8 mouse cellular contexts compared by ENCODE assay signal in genomic region chr5:110230780-110231461, GRCm38 (mm10). TPM values are rescaled to one million over a fixed set of nuclear protein-coding genes. Genes with fewer than 3 reads are reported as not detected.
DNase-seq lines count a peak whose midpoint lies in the region; ATAC-seq lines count a peak whose summit lies in the region.

Ankle2 (plus strand) TSS chr5:110231004.

- no peaks in the 10 kb centered on the region for H3K27me3 ChIP-seq in megakaryocyte, embryonic 14.5 days (replicated peaks)

- peak within 1 kb of the TSS; percentile 99 for H3K4me3 ChIP-seq in megakaryocyte, embryonic 14.5 days (replicated peaks)

- peaks cover 27% of the 10 kb centered on the region for H3K4me1 ChIP-seq in megakaryocyte, embryonic 14.5 days

- H3K36me3 ChIP-seq in megakaryocyte, embryonic 14.5 days (replicated peaks; ENCODE audit: low read length): peaks cover 38% of the 10 kb centered on the region

- DNase-seq in ZHBTc4 (ENCODE audit: low read depth, low spot score): peak; percentile 98
- peak; percentile 87 to 89 for DNase-seq in gastrocnemius, adult 8-10 months (ENCODE audit: low spot score in 2 of 2)
- peak; percentile 67 for DNase-seq in hindlimb bud, embryonic 11.5 days (ENCODE audit: extremely low spot score, low read depth, low spot score)
- DNase-seq in left cerebral cortex, adult 8-10 months (ENCODE audit: low spot score in 2 of 2): peak; percentile 83 to 87
- peak; percentile 94 to 95 for DNase-seq in right cerebral cortex, postnatal 10 days (ENCODE audit: low spot score in 2 of 2)
- peak; percentile 93 for DNase-seq in urinary bladder, postnatal 25 days (ENCODE audit: low spot score)

- no peaks in the 10 kb centered on the region for H3K9me3 ChIP-seq in megakaryocyte, embryonic 14.5 days

- ATAC-seq in common myeloid progenitor, adult 5-6 weeks (replicated peaks; ENCODE audit: low read depth, poor library complexity, severe bottlenecking): peak; percentile 91

RNA-seq across cellular contexts. Expression of gene Ankle2, which starts in this region (rescaled TPM):
- 55.2 and 75.7 TPM in 2 replicates for total RNA-seq in common myeloid progenitor, adult 5-6 weeks (2017)
- total RNA-seq in gastrocnemius, adult 8-10 months (2022): 10 to 100 TPM; 30.9 to 39.7 (median 33.5) TPM
- 10 to 100 TPM; 34.5 to 42.7 (median 37.8) TPM for total RNA-seq in left cerebral cortex, adult 8-10 months (2022)
- polyA plus RNA-seq in megakaryocyte, embryonic 14.5 days (2012; ENCODE audit: insufficient read depth, low replicate concordance): 0.32 and 3.0 TPM in 2 replicates

Comparison
In these comparisons a context has a peak if more than half of its experiments do, and no peak if none do; other contexts are left out.
1. Peak in every context shown above with its lines: DNase-seq, ATAC-seq and H3K4me3 ChIP-seq.